Mouse (Mus musculus) heart, embryonic 10.5 days (tissue): ENCODE data around the gene Doxl2. TPM values are rescaled to one million over a fixed set of nuclear protein-coding genes. Genes with fewer than 3 reads are reported as not detected.
A peak's percentile ranks its signal among the peaks of the same experiment; 100 is the strongest.
"Not testable (repeated sequence)": the region's sequence is repeated elsewhere in the genome, so short reads cannot be mapped to it uniquely, and the experiment has no call there.

ENCODE experiments used
- DNase-seq: peaks from one replicate; pipeline ENCODE4 v3.0.0-alpha.2; 2017; ENCODE audit warnings: low spot score
- H3K27ac ChIP-seq: fragments of 300-500 bp; sonication (generic); 2 replicates; pipeline ENCODE4 v1.5.1; 2016; ENCODE audit warnings: mild to moderate bottlenecking
- H3K27me3 ChIP-seq: fragments of 300-500 bp; sonication (generic); 2 replicates; pipeline ENCODE4 v1.6.1; 2016; ENCODE audit warnings: mild to moderate bottlenecking; ENCODE audit not compliant: poor library complexity, insufficient read depth, severe bottlenecking
- H3K36me3 ChIP-seq: fragments of 300-500 bp; sonication (generic); 2 replicates; pipeline ENCODE4 v1.6.1; 2016; ENCODE audit warnings: mild to moderate bottlenecking, moderate library complexity
- H3K4me1 ChIP-seq: fragments of 300-500 bp; sonication (generic); 2 replicates; pipeline ENCODE4 v1.6.1; 2016; ENCODE audit warnings: mild to moderate bottlenecking
- H3K4me3 ChIP-seq: fragments of 300-500 bp; sonication (generic); 2 replicates; pipeline ENCODE4 v1.5.1; 2016; ENCODE audit warnings: mild to moderate bottlenecking, moderate library complexity
- H3K9me3 ChIP-seq: fragments of 300-500 bp; sonication (generic); 2 replicates; pipeline ENCODE4 v1.6.1; 2016; ENCODE audit warnings: mild to moderate bottlenecking, moderate library complexity
- WGBS: fragments of 180-500 bp; shearing (Covaris S2); methylation state at CpG from one replicate; pipeline ENCODE4 v1.1.7; 2016; 5-methylcytosine and 5-hydroxymethylcytosine counted together
- polyA plus RNA-seq: library from polyadenylated mRNA; unstranded; fragments of >200 nt; fragmentation: Nextera tagmentation; extraction: Ambion mirVana; gene quantifications from 2 replicates; pipeline ENCODE4 v1.2.1, GENCODE M21; 2016

The Doxl2 gene
- not detected in 2 replicates for polyA plus RNA-seq

DNA sequence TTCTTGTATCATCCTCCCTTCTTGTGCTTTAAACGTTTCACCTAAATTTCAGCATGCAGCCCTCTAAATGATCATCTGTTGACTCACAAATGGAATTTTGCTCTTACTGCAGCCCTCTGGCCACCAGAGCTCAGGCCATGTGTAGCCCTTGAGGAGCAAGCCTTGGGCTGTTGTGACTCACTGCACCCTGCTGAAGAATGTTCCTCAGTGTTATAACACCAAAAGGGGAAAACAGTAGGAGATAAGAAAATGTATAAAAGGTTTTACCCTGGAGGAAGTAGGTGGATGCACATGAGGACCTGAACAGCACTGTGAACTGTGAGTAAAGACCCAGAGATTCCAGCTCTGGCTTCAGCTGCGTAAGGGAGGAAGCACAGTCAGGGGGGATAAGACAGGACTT, at the start of gene Doxl2:
Gene Doxl2 (plus strand): TSS at position 301 of the 400 bp plus-strand sequence.
- Histone ChIP-seq H3K27ac (no peak within 1 kb of the TSS), H3K4me1 (no peaks in the 10 kb centered on the region), H3K27me3 (peaks cover 7% of the 10 kb centered on the region; the same call in 1 of the 2 replicates), H3K4me3 (no peak within 1 kb of the TSS), H3K36me3 (no peaks in the 10 kb centered on the region), H3K9me3 (no peaks in the 10 kb centered on the region)
- WGBS = 74% methylated on average over 2 of the region's 2 CpGs
- no peak for DNase-seq

- WGBS = 80% methylated on average over 5 of the region's 5 CpGs
- no peak within 1 kb of the TSS for H3K27ac ChIP-seq
- DNase-seq = peak; percentile 11
- H3K9me3 ChIP-seq = no peaks in the 10 kb centered on the region
- H3K36me3 ChIP-seq = no peaks in the 10 kb centered on the region
- H3K4me3 ChIP-seq = no peak within 1 kb of the TSS
- H3K4me1 ChIP-seq = peaks cover 10% of the 10 kb centered on the region; the same call in 1 of the 2 replicates
- H3K27me3 ChIP-seq = no peaks in the 10 kb centered on the region
These were observed 45.2 kb upstream of the Doxl2 start, which contains the start of gene 1600015I10Rik for GRCm38 (mm10) chr6:48929595-48929994. Gene 1600015I10Rik (plus strand): TSS chr6:48929895.

DNA sequence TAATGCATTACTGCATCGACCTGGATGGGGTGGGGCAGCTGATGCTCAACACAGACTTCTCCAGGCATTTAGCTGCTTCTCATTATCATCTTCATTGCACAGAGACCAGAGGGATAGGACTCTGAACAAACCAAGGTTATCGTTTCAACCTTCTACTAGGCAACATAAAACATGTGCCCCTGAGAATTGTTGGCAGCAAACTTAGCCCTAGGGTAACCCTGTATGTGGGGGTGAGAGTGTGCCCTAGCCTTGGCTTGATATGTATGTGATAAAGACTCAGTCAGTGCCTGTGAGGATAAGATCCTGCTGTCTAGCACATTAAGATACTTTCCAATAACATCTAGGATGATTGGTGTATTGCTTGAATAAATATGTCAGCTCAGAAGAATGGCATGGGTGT, 25.2 kb upstream of the Doxl2 start:
- DNase-seq = peak; percentile 38
- Histone ChIP-seq H3K36me3 (no peaks in the 10 kb centered on the region), H3K27ac (no peak overlapping the region), H3K4me3 (no peak overlapping the region), H3K4me1 (no peaks in the 10 kb centered on the region), H3K27me3 (no peaks in the 10 kb centered on the region), H3K9me3 (no peaks in the 10 kb centered on the region)
- 80% methylated on average over 2 of the region's 2 CpGs for WGBS

DNA sequence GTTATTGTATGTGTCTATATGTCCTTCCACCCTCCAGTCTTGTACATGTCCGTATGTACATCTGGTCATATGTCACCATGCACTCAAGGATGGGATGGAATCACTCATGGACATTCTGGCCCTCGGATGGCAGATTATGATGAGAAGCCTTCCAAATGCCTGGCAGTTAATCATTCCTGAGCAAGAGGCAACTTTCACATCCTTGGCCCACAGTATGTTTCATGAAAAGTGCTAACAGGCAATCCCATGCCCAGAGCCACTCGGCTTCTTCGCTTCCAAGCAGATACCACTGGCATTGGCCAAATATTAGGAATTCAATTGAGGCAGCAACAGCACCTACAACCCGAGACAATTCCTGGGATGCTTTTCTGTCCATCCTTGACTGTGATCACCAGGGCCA, 24.1 kb upstream of the Doxl2 start:
- Histone ChIP-seq H3K9me3 (no peaks in the 10 kb centered on the region), H3K4me3 (no peak overlapping the region), H3K36me3 (no peaks in the 10 kb centered on the region), H3K27ac (no peak overlapping the region), H3K4me1 (no peaks in the 10 kb centered on the region), H3K27me3 (no peaks in the 10 kb centered on the region)
- DNase-seq = peak; percentile 67
- 83% methylated on average over 5 of the region's 5 CpGs for WGBS

DNA sequence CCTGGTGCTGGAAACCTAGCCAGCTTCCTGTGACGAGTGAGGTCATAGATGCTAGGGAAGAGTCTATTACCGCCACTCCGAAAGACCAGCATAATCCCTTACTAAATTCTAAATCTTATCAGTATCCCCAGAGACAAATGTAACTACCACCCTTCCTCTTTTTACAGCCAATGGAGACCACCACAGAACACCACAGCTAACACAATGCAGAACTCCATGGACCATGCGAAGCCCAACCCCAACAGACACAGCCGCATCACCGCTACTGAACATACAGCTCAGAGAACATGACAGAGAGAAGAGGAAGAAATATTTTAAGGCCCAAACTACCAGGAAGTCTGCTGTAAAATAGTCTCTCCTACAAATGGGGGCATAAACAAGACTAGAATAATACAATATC, 23.1 kb upstream of the Doxl2 start:
- WGBS = 82% methylated on average over 6 of the region's 6 CpGs
- Histone ChIP-seq H3K36me3 (no peaks in the 10 kb centered on the region), H3K27ac (no peak overlapping the region)

DNA sequence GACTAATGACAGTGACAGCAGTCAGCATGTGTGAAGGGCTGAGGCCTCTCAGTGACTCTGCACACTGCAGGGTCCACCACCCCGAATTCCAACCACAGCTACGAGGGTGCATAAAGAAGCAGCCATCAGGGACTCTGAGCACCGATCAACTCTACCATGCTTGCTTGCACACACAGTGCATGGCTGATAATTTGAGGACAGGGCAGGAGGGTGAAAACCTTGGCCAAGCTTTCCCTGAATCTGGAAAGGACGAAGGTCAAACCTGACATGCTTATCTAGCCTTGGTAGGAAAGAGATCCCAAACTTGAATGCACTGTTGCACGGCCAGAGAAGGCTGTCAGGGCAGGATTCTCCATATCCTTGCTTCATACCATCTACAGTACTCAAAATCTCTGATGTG, 21.5 kb upstream of the Doxl2 start:
- peak; percentile 48 for DNase-seq
- Histone ChIP-seq H3K36me3 (no peaks in the 10 kb centered on the region), H3K9me3 (no peaks in the 10 kb centered on the region), H3K27ac (no peak overlapping the region), H3K27me3 (no peaks in the 10 kb centered on the region), H3K4me3 (no peak overlapping the region), H3K4me1 (no peaks in the 10 kb centered on the region)
- 65% methylated on average over 5 of the region's 5 CpGs for WGBS

More for the DNA sequence above, 23.1 kb upstream of the Doxl2 start:
- H3K4me3 ChIP-seq = no peak overlapping the region
- H3K9me3 ChIP-seq = no peaks in the 10 kb centered on the region
- H3K4me1 ChIP-seq = no peaks in the 10 kb centered on the region
- no peaks in the 10 kb centered on the region for H3K27me3 ChIP-seq
- peak; percentile 36 for DNase-seq

GRCm38 (mm10) chr6:48954211-48954610, 20.6 kb upstream of the Doxl2 start:
- Histone ChIP-seq H3K4me3 (no peak overlapping the region), H3K27me3 (no peaks in the 10 kb centered on the region)
- 74% methylated on average over 5 of the region's 5 CpGs for WGBS

DNA sequence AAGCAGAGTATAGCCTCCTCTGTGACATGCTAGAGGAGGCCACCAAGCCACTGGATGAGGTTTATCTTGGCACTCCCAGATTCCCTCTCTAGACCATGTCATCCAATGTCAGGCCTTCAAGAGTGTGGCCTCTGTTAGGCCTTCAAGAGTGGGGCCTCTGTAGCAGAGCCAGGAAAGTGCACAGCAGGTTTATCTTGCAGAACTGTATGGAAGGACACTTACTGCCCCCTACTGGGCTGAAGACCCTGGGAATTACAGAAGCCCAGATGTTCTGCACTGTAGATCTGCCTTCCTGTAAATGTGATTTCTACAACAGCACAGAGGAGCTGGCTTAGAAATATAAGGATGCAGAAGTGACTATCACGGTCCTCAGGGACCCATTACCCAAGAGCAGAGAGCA, 19.8 kb upstream of the Doxl2 start:
- H3K27ac ChIP-seq = no peak overlapping the region
- no peaks in the 10 kb centered on the region for H3K9me3 ChIP-seq
- H3K4me1 ChIP-seq = no peaks in the 10 kb centered on the region
- H3K4me3 ChIP-seq = no peak overlapping the region
- WGBS = 33% methylated on average over 1 of the region's 1 CpGs
- no peaks in the 10 kb centered on the region for H3K36me3 ChIP-seq
- H3K27me3 ChIP-seq = no peaks in the 10 kb centered on the region
- peak; percentile 61 for DNase-seq

More at GRCm38 (mm10) chr6:48954211-48954610, 20.6 kb upstream of the Doxl2 start:
- Histone ChIP-seq H3K4me1 (no peaks in the 10 kb centered on the region), H3K36me3 (no peaks in the 10 kb centered on the region), H3K9me3 (no peaks in the 10 kb centered on the region), H3K27ac (no peak overlapping the region)
- DNase-seq = peak; percentile 67

DNA sequence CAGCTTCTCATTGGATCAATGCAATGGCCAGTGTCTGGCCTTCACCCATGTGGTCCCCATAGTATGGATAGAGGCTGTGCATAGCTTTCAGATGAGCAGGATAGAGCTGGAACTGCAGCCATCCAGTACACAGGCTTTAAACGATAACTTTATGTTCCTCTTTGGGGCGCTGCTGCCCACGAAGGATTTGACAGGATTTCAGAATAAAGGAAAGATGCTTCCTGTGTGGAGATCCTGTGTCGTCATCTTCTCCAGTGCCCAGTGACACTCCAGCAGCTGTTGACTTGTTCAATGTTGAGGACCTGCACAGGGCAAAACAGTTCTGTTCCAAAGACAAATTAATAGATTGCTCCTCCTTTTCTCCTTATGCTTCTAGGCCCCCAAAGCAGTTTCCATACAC, 18.0 kb upstream of the Doxl2 start:
- H3K36me3 ChIP-seq = no peaks in the 10 kb centered on the region
- H3K27me3 ChIP-seq = no peaks in the 10 kb centered on the region
- no peak overlapping the region for H3K27ac ChIP-seq
- peak; percentile 56 for DNase-seq
- 82% methylated on average over 4 of the region's 4 CpGs for WGBS
- no peaks in the 10 kb centered on the region for H3K4me1 ChIP-seq
- no peak overlapping the region for H3K4me3 ChIP-seq
- no peaks in the 10 kb centered on the region for H3K9me3 ChIP-seq

- H3K4me3 ChIP-seq = no peak overlapping the region
- H3K36me3 ChIP-seq = no peaks in the 10 kb centered on the region
- DNase-seq = no peak
- no peak overlapping the region for H3K27ac ChIP-seq
- 67% methylated on average over 1 of the region's 1 CpGs for WGBS
- H3K4me1 ChIP-seq = no peaks in the 10 kb centered on the region
- H3K9me3 ChIP-seq = no peaks in the 10 kb centered on the region
- H3K27me3 ChIP-seq = no peaks in the 10 kb centered on the region
These were observed 16.7 kb upstream of the Doxl2 start for GRCm38 (mm10) chr6:48958053-48958452.

DNA sequence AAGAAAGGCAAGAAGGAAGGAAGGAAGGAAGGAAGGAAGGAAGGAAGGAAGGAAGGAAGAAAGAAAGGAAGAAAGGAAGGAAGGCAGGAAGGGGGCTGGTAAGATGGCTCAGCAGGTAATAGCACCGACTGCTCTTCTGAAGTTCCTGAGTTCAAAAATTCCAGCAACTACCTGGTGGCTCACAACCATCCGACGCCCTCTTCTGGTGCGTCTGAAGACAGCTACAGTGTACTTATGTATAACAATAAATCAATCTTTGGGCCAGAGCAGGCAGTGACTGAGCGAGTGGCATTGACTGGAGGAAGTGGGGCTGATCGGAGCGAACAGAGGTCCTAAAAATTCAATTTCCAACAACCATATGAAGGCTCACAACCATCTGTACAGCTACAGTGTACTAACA, 15.6 kb upstream of the Doxl2 start:
- 29% methylated on average over 7 of the region's 7 CpGs for WGBS
- not testable (repeated sequence) for H3K4me1 ChIP-seq, DNase-seq

DNA sequence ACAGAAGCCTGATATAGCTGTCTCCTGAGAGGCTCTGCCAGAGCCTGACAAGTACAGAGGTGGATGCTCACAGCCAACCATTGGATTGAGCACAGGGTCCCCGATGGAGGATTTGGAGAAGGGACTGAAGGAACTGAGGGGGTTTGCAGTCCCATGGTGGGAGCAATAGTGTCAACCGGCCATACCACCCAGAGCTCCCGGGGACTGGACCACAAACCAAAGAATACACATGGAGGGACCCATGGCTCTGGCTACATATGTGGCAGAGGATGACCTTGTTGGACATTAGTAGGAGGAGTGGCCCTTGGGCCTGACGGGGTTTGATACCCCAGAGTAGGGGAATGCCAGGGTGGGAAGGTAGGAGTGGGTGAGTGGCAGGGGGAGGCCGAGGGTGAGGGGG, 8.1 kb upstream of the Doxl2 start:
- H3K9me3 ChIP-seq, H3K27me3 ChIP-seq, H3K36me3 ChIP-seq, H3K4me3 ChIP-seq, DNase-seq, H3K27ac ChIP-seq, H3K4me1 ChIP-seq: not testable (repeated sequence)
- WGBS = 73% methylated on average over 5 of the region's 5 CpGs

More for the DNA sequence above, 15.6 kb upstream of the Doxl2 start:
- H3K4me3 ChIP-seq, H3K9me3 ChIP-seq, H3K27me3 ChIP-seq, H3K36me3 ChIP-seq, H3K27ac ChIP-seq: not testable (repeated sequence)

DNA sequence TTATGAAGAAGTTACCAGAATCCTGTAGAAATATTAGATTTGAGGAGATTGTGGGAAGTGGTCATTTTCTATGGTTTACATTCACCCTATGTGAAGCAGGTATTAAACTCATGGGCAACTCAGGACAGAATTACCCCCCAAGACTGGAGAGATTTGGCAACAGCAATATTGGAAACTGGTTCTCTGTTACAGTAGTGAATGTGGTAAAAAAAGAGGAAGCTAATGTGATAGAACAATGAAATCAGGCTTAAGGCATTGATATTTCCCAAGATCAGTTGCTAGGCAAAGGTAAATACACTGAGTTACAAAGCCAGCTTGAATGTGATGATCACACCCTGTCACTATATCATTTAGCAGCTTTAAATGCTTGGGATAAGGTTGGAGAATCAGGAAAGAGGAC, 6.9 kb upstream of the Doxl2 start:
- Histone ChIP-seq H3K9me3 (no peaks in the 10 kb centered on the region), H3K36me3 (no peaks in the 10 kb centered on the region), H3K27ac (no peak overlapping the region), H3K4me3 (no peak overlapping the region), H3K4me1 (no peaks in the 10 kb centered on the region), H3K27me3 (no peaks in the 10 kb centered on the region)
- no peak for DNase-seq

DNA sequence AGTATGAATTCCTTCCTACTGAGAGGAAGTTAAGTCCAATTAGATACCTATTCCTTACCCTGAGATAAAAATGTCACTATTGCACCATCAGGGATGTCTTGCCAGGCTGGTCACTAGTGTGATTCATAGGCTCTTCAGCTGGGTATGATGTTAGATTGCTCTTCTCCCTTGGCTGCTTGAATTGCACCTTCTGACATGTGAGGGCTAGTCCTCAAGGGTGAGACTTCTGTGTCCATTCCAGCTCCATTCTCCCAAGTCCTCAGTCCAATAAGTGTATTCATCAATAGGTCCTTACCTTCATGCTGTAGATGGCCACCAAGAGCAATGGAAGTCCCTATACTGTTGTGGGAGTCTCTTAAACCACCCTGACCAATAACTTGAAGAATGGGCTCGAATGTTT, 4.9 kb downstream of the Doxl2 start:
- H3K36me3 ChIP-seq = no peaks in the 10 kb centered on the region
- no peaks in the 10 kb centered on the region for H3K4me1 ChIP-seq
- WGBS = 53% methylated on average over 1 of the region's 1 CpGs
- peaks cover 7% of the 10 kb centered on the region; the same call in 1 of the 2 replicates for H3K27me3 ChIP-seq
- H3K4me3 ChIP-seq = no peak overlapping the region
- H3K9me3 ChIP-seq = no peaks in the 10 kb centered on the region
- no peak overlapping the region for H3K27ac ChIP-seq
- no peak for DNase-seq
